Mouse (Mus musculus) CH12.LX (cell line): ENCODE data around the gene H2-Ab1. TPM values are rescaled to one million over a fixed set of nuclear protein-coding genes. Genes with fewer than 3 reads are reported as not detected.

Experiments used
- DNase-seq: peaks from one replicate; pipeline ENCODE4 v3.0.0-alpha.2; 2013; ENCODE audit errors: extremely low read depth
- H3K27ac ChIP-seq: 2 replicates; pipeline ENCODE4 v1.5.1; 2012; ENCODE audit warnings: low read depth, mild to moderate bottlenecking, control low read depth, moderate library complexity; ENCODE audit not compliant: insufficient read depth
- H3K27me3 ChIP-seq: replicated peaks from 2 replicates; pipeline ENCODE3; 2012; ENCODE audit warnings: inconsistent platforms
- H3K36me3 ChIP-seq, 2 experiments: replicated peaks in 1 of 2; 2 replicates each; pipeline versions ENCODE3 to v1.6.1; 2012; ENCODE audit warnings: inconsistent platforms in 1 of 2, low read length in 1 of 2, mild to moderate bottlenecking in 1 of 2, mixed read lengths in 1 of 2, moderate library complexity in 1 of 2; ENCODE audit not compliant: control insufficient read depth in 1 of 2, insufficient read depth in 1 of 2
- H3K4me1 ChIP-seq, 2 experiments: 2 replicates each; pipeline ENCODE4 v1.6.1; 2012; ENCODE audit warnings: inconsistent platforms in 1 of 2, moderate library complexity in 1 of 2; ENCODE audit not compliant: insufficient read depth in 2 of 2, control insufficient read depth in 1 of 2
- H3K4me2 ChIP-seq: 2 replicates; pipeline ENCODE4 v1.6.1; 2012; ENCODE audit warnings: low read depth, mild to moderate bottlenecking, control low read depth; ENCODE audit not compliant: poor library complexity, insufficient read depth, severe bottlenecking
- H3K4me3 ChIP-seq, 3 experiments: fragments of 150-350 bp in 1 of 3; sonication (generic) in 1 of 3; replicated peaks in 1 of 3; 2 replicates each; pipeline versions ENCODE3 to v1.5.1; 2011 to 2012; ENCODE audit warnings: low read depth in 2 of 3, low read length in 2 of 3, mild to moderate bottlenecking in 2 of 3, moderate library complexity in 2 of 3, control low read depth in 1 of 3, improper control_type of control experiment in 1 of 3, inconsistent platforms in 1 of 3, mixed read lengths in 1 of 3; ENCODE audit not compliant: poor library complexity in 1 of 3
- H3K79me2 ChIP-seq: replicated peaks from 2 replicates; pipeline ENCODE4 v1.6.1; 2012; ENCODE audit warnings: mild to moderate bottlenecking, moderate library complexity; ENCODE audit not compliant: control insufficient read depth, poor library complexity, insufficient read depth, severe bottlenecking; ENCODE audit errors: extremely low read depth
- H3K9ac ChIP-seq: 2 replicates; pipeline ENCODE4 v1.6.1; 2012; ENCODE audit warnings: low read depth, mild to moderate bottlenecking, control low read depth, moderate library complexity; ENCODE audit not compliant: insufficient read depth
- H3K9me3 ChIP-seq: replicated peaks from 2 replicates; pipeline ENCODE3; 2012; ENCODE audit warnings: low read length, inconsistent platforms, mixed read lengths
- BHLHE40 ChIP-seq: IDR thresholded peaks from 2 replicates; pipeline ENCODE4 v1.6.1; 2011; ENCODE audit warnings: mild to moderate bottlenecking, low read depth, low read length, improper control_type of control experiment
- CHD1 ChIP-seq: IDR thresholded peaks from 2 replicates; pipeline ENCODE4 v1.6.1; 2012; ENCODE audit warnings: low read depth, low read length, improper control_type of control experiment, inconsistent platforms
- CHD2 ChIP-seq: IDR thresholded peaks from 2 replicates; pipeline ENCODE4 v1.6.1; 2011; ENCODE audit warnings: low read length, improper control_type of control experiment
- CTCF ChIP-seq, 2 experiments: IDR thresholded peaks in 1 of 2; conservative IDR thresholded peaks in 1 of 2; 2 replicates each; pipeline ENCODE4 v1.5.1; 2011 to 2012; ENCODE audit warnings: low read depth in 2 of 2, low read length in 2 of 2, improper control_type of control experiment in 1 of 2, inconsistent platforms in 1 of 2, mild to moderate bottlenecking in 1 of 2, moderate library complexity in 1 of 2
- E2F4 ChIP-seq: IDR thresholded peaks from 2 replicates; pipeline ENCODE4 v1.6.1; 2011; ENCODE audit warnings: low read depth, low read length, improper control_type of control experiment; ENCODE audit not compliant: insufficient replicate concordance
- ELF1 ChIP-seq: IDR thresholded peaks from 2 replicates; pipeline ENCODE4 v1.6.1; 2014; ENCODE audit warnings: low read depth, mild to moderate bottlenecking, inconsistent platforms, low read length, improper control_type of control experiment
- EP300 ChIP-seq: IDR thresholded peaks from 2 replicates; pipeline ENCODE4 v1.6.1; 2011; ENCODE audit warnings: low read length, improper control_type of control experiment
- ETS1 ChIP-seq: conservative IDR thresholded peaks from 2 replicates; pipeline ENCODE4 v1.6.1; 2012; ENCODE audit warnings: low read depth, mild to moderate bottlenecking, inconsistent platforms, low read length, improper control_type of control experiment, moderate library complexity
- GABPA ChIP-seq: IDR thresholded peaks from 2 replicates; pipeline ENCODE4 v1.6.1; 2012; ENCODE audit warnings: low read depth, low read length, improper control_type of control experiment, inconsistent platforms; ENCODE audit not compliant: insufficient replicate concordance
- HCFC1 ChIP-seq: IDR thresholded peaks from 2 replicates; pipeline ENCODE4 v1.6.1; 2012; ENCODE audit warnings: low read depth, mild to moderate bottlenecking, inconsistent platforms, low read length, improper control_type of control experiment
- IRF4 ChIP-seq: IDR thresholded peaks from 2 replicates; pipeline ENCODE4 v1.6.1; 2014; ENCODE audit warnings: low read depth, mild to moderate bottlenecking, inconsistent platforms, low read length, improper control_type of control experiment
- JUN ChIP-seq: IDR thresholded peaks from 2 replicates; pipeline ENCODE4 v1.6.1; 2011; ENCODE audit warnings: low read depth, mild to moderate bottlenecking, low read length, improper control_type of control experiment, moderate library complexity; ENCODE audit not compliant: insufficient read depth
- JUND ChIP-seq: conservative IDR thresholded peaks from 2 replicates; pipeline ENCODE4 v1.6.1; 2011; ENCODE audit warnings: low read depth, low read length, improper control_type of control experiment
- KAT2A ChIP-seq: IDR thresholded peaks from 2 replicates; pipeline ENCODE4 v1.6.1; 2012; ENCODE audit warnings: low read length, improper control_type of control experiment, inconsistent platforms; ENCODE audit not compliant: insufficient replicate concordance
- MAFK ChIP-seq: IDR thresholded peaks from 2 replicates; pipeline ENCODE4 v1.6.1; 2011; ENCODE audit warnings: low read length, improper control_type of control experiment; ENCODE audit not compliant: insufficient replicate concordance
- MAX ChIP-seq: IDR thresholded peaks from 2 replicates; pipeline ENCODE4 v1.6.1; 2011; ENCODE audit warnings: low read length, improper control_type of control experiment
- MAZ ChIP-seq: IDR thresholded peaks from 2 replicates; pipeline ENCODE4 v1.6.1; 2012; ENCODE audit warnings: low read depth, mild to moderate bottlenecking, inconsistent platforms, low read length, improper control_type of control experiment, moderate library complexity
- MEF2A ChIP-seq: IDR thresholded peaks from 2 replicates; pipeline ENCODE4 v1.6.1; 2014; ENCODE audit warnings: low read depth, mild to moderate bottlenecking, inconsistent platforms, low read length, improper control_type of control experiment, borderline replicate concordance
- MXI1 ChIP-seq: IDR thresholded peaks from 2 replicates; pipeline ENCODE4 v1.6.1; 2011; ENCODE audit warnings: mild to moderate bottlenecking, low read depth, low read length, improper control_type of control experiment
- MYC ChIP-seq: IDR thresholded peaks from 2 replicates; pipeline ENCODE4 v1.6.1; 2011; ENCODE audit warnings: low read depth, mild to moderate bottlenecking, improper control_type of control experiment, low read length
- NELFE ChIP-seq: IDR thresholded peaks from 2 replicates; pipeline ENCODE4 v1.6.1; 2011; ENCODE audit warnings: low read depth, low read length, improper control_type of control experiment
- NRF1 ChIP-seq: IDR thresholded peaks from 2 replicates; pipeline ENCODE4 v1.6.1; 2014; ENCODE audit warnings: low read depth, mild to moderate bottlenecking, inconsistent platforms, low read length, improper control_type of control experiment, moderate library complexity
- PAX5 ChIP-seq: IDR thresholded peaks from 2 replicates; pipeline ENCODE4 v1.6.1; 2012; ENCODE audit warnings: low read length, inconsistent platforms, mixed read lengths
- POLR2A ChIP-seq: IDR thresholded peaks from 2 replicates; pipeline ENCODE4 v1.6.1; 2011; ENCODE audit warnings: low read depth, mild to moderate bottlenecking, improper control_type of control experiment, low read length
- POLR2AphosphoS2 ChIP-seq: IDR thresholded peaks from 2 replicates; pipeline ENCODE4 v1.6.1; 2011; ENCODE audit warnings: low read depth, low read length, improper control_type of control experiment
- RAD21 ChIP-seq: IDR thresholded peaks from 2 replicates; pipeline ENCODE4 v1.6.1; 2011; ENCODE audit warnings: low read depth, mild to moderate bottlenecking, low read length, improper control_type of control experiment, moderate library complexity
- RCOR1 ChIP-seq: conservative IDR thresholded peaks from 2 replicates; pipeline ENCODE4 v1.6.1; 2012; ENCODE audit warnings: low read depth, mild to moderate bottlenecking, inconsistent platforms, low read length, improper control_type of control experiment
- SIN3A ChIP-seq: IDR thresholded peaks from 2 replicates; pipeline ENCODE4 v1.6.1; 2012; ENCODE audit warnings: low read length, improper control_type of control experiment, inconsistent platforms
- SMC3 ChIP-seq: IDR thresholded peaks from 2 replicates; pipeline ENCODE4 v1.6.1; 2011; ENCODE audit warnings: low read depth, low read length, improper control_type of control experiment
- TBP ChIP-seq: conservative IDR thresholded peaks from 2 replicates; pipeline ENCODE4 v1.6.1; 2011; ENCODE audit warnings: low read depth, low read length, improper control_type of control experiment
- TCF12 ChIP-seq: IDR thresholded peaks from 2 replicates; pipeline ENCODE4 v1.6.1; 2014; ENCODE audit warnings: low read depth, mild to moderate bottlenecking, inconsistent platforms, low read length, improper control_type of control experiment
- UBTF ChIP-seq: IDR thresholded peaks from 2 replicates; pipeline ENCODE4 v1.6.1; 2012; ENCODE audit warnings: low read depth, mild to moderate bottlenecking, inconsistent platforms, low read length, improper control_type of control experiment, moderate library complexity
- USF1 ChIP-seq: IDR thresholded peaks from 2 replicates; pipeline ENCODE4 v1.6.1; 2014; ENCODE audit warnings: low read depth, mild to moderate bottlenecking, inconsistent platforms, low read length, improper control_type of control experiment
- USF2 ChIP-seq: conservative IDR thresholded peaks from 2 replicates; pipeline ENCODE4 v1.6.1; 2011; ENCODE audit warnings: low read depth, low read length, improper control_type of control experiment
- ZC3H11A ChIP-seq: IDR thresholded peaks from 2 replicates; pipeline ENCODE4 v1.6.1; 2012; ENCODE audit warnings: low read depth, mild to moderate bottlenecking, inconsistent platforms, low read length, improper control_type of control experiment
- ZKSCAN1 ChIP-seq: IDR thresholded peaks from 2 replicates; pipeline ENCODE4 v1.6.1; 2012; ENCODE audit warnings: low read depth, inconsistent platforms, low read length, improper control_type of control experiment, borderline replicate concordance
- ZMIZ1 ChIP-seq: IDR thresholded peaks from 2 replicates; pipeline ENCODE4 v1.6.1; 2012; ENCODE audit warnings: low read depth, mild to moderate bottlenecking, inconsistent platforms, low read length, improper control_type of control experiment
- ZNF384 ChIP-seq: IDR thresholded peaks from 2 replicates; pipeline ENCODE4 v1.6.1; 2012; ENCODE audit warnings: low read depth, low read length, improper control_type of control experiment, inconsistent platforms
- dilution Hi-C: fragments of 300-500 bp; cut with MboI; formaldehyde crosslinking; loops from 2 replicates; pipeline ENCODE4 v1.14.3; 2020; ENCODE audit warnings: low sequenced_read_pairs; ENCODE audit not compliant: extremely low pct_unique_long_range_greater_than_20kb, extremely low pct_ligation_motif_present
- in situ Hi-C: fragments of 300-500 bp; cut with MboI; formaldehyde crosslinking; loops from 3 replicates; pipeline ENCODE4 v1.14.3; 2019; ENCODE audit warnings: low sequenced_read_pairs, low pct_ligation_motif_present, low pct_unique_long_range_greater_than_20kb, mixed read lengths
- polyA plus RNA-seq: library from polyadenylated mRNA; unstranded; fragments of >175 nt; gene quantifications from 2 replicates; pipeline ENCODE4 v1.2.1, GENCODE M21; 2012; ENCODE audit warnings: low read depth; ENCODE audit not compliant: insufficient read length
- total RNA-seq, 2 experiments: library from RNA; depleted of rRNA; stranded (reverse); fragments of 300-350 nt in 1 of 2; fragments of >200 nt in 1 of 2; gene quantifications; 2 replicates each; pipeline ENCODE4 v1.2.3; 2012 to 2014

The H2-Ab1 gene
- total and polyA plus RNA-seq, 3 experiments, result 114 to 699 (median 119) TPM

GRCm38 (mm10) chr17:34313393-34313792 lies 55.9 kb downstream of the H2-Ab1 start:
- Histone ChIP-seq H3K9ac (no peak overlapping the region), H3K4me1 (peaks cover 6 to 50% of the 10 kb centered on the region in 2 experiments), H3K27me3 (no peaks in the 10 kb centered on the region)
- dilution Hi-C loops, result no loop called here
- TF ChIP-seq SMC3 (peak; percentile 98), POLR2AphosphoS2 (no peak), NELFE (no peak), PAX5 (no peak), TBP (no peak), ETS1 (0 out of 2 replicates have a peak, but pooled peaks have one; percentile 9), MXI1 (no peak), BHLHE40 (peak; percentile 53), KAT2A (no peak), ZMIZ1 (no peak), POLR2A (no peak), JUN (no peak), USF1 (no peak), SIN3A (no peak), E2F4 (no peak), CHD1 (no peak), ELF1 (no peak), RCOR1 (no peak), ZNF384 (peak; percentile 83), NRF1 (no peak), GABPA (no peak), ZC3H11A (peak; percentile 65), JUND (0 out of 2 replicates have a peak, but pooled peaks have one; percentile 20), CHD2 (no peak), UBTF (no peak), IRF4 (peak; percentile 72), MYC (peak; percentile 53; the same call in 1 of the 2 replicates), MAZ (no peak), ZKSCAN1 (no peak), USF2 (no peak), EP300 (no peak), MAFK (no peak), CTCF (conservative IDR thresholded peaks at IDR 0.05 in 1 of 2, IDR thresholded peaks at IDR 0.05 in 1 of 2; ENCODE audit: low read depth in 2 of 2, low read length in 2 of 2) (peak; percentile 60 to 89), MAX (no peak), RAD21 (peak; percentile 77), MEF2A (peak; percentile 31; the same call in 1 of the 2 replicates), HCFC1 (no peak), TCF12 (peak; percentile 37; the same call in 1 of the 2 replicates)
- TF ChIP-seq, all 38 proteins: peak for 12
- H3K36me3 ChIP-seq, result peaks cover 51 to 71% of the 10 kb centered on the region in 2 experiments
- H3K9me3 ChIP-seq, result peaks cover 11% of the 10 kb centered on the region
- peak; percentile 84 for DNase-seq
- H3K4me3 ChIP-seq, result no peak overlapping the region
- H3K4me2 ChIP-seq, result no peak overlapping the region
- H3K27ac ChIP-seq, result no peak overlapping the region
- in situ Hi-C loops, result no loop called here
- H3K79me2 ChIP-seq, result peaks cover 3% of the 10 kb centered on the region; the same call in 1 of the 2 replicates
